Mouse (Mus musculus) intestine, embryonic 14.5 days (tissue): ENCODE results near the gene Klhdc7b. TPM values are rescaled to one million over a fixed set of nuclear protein-coding genes. Genes with fewer than 3 reads are reported as not detected.

ENCODE experiments used
- ATAC-seq: fragments of 200-750 bp; cut with Nextera tagmentation; replicated peaks from 2 replicates; pipeline ENCODE4 v1.8.0; 2017; ENCODE audit warnings: low read depth, moderate number of reproducible peaks, moderate TSS enrichment, moderate library complexity; ENCODE audit not compliant: low FRiP score, low TSS enrichment
- DNase-seq: peaks from one replicate; pipeline ENCODE4 v3.0.0-alpha.2; 2018; ENCODE audit warnings: low spot score
- H3K27ac ChIP-seq: fragments of 300-500 bp; sonication (generic); 2 replicates; pipeline ENCODE4 v1.5.1; 2014; ENCODE audit warnings: low read depth, mild to moderate bottlenecking, control low read depth
- H3K27me3 ChIP-seq: fragments of 300-500 bp; sonication (generic); replicated peaks from 2 replicates; pipeline ENCODE4 v1.6.1; 2014; ENCODE audit warnings: low read length, control low read depth; ENCODE audit not compliant: control insufficient read depth, insufficient read depth
- H3K36me3 ChIP-seq: fragments of 300-500 bp; sonication (generic); 2 replicates; pipeline ENCODE4 v1.6.1; 2014; ENCODE audit warnings: low read length, control low read depth; ENCODE audit not compliant: control insufficient read depth, insufficient read depth
- H3K4me1 ChIP-seq: fragments of 300-500 bp; sonication (generic); replicated peaks from 2 replicates; pipeline ENCODE4 v1.6.1; 2014; ENCODE audit warnings: low read length, control low read depth, mixed read lengths; ENCODE audit not compliant: control insufficient read depth, insufficient read depth
- H3K4me2 ChIP-seq: fragments of 300-500 bp; sonication (generic); 2 replicates; pipeline ENCODE4 v1.6.1; 2014; ENCODE audit warnings: low read length
- H3K4me3 ChIP-seq: fragments of 300-500 bp; sonication (generic); 2 replicates; pipeline ENCODE4 v1.5.1; 2014; ENCODE audit warnings: low read depth, low read length, control low read depth, mixed read lengths
- H3K9ac ChIP-seq: fragments of 300-500 bp; sonication (generic); 2 replicates; pipeline ENCODE4 v1.6.1; 2014; ENCODE audit warnings: mild to moderate bottlenecking, low read length
- H3K9me3 ChIP-seq: fragments of 300-500 bp; sonication (generic); 2 replicates; pipeline ENCODE4 v1.6.1; 2016; ENCODE audit warnings: low read length, control low read depth; ENCODE audit not compliant: control insufficient read depth
- WGBS: fragments of 180-500 bp; shearing (Covaris S2); extraction: QIAGEN DNeasy Blood & Tissue Kit; methylation state at CpG from one replicate; pipeline ENCODE4 v1.1.7; 2014; 5-methylcytosine and 5-hydroxymethylcytosine counted together
- polyA plus RNA-seq: library from polyadenylated mRNA; unstranded; fragments of >200 nt; fragmentation: Nextera tagmentation; extraction: Ambion mirVana; gene quantifications from 2 replicates; pipeline ENCODE4 v1.2.1, GENCODE M21; 2014

The Klhdc7b gene
- not detected in 2 replicates for polyA plus RNA-seq

- H3K36me3 ChIP-seq = no peaks in the 10 kb centered on the region
- peaks cover 11% of the 10 kb centered on the region for H3K27me3 ChIP-seq
- H3K9me3 ChIP-seq = no peaks in the 10 kb centered on the region
- H3K9ac ChIP-seq = no peak within 1 kb of the TSS
- DNase-seq (no peak), ATAC-seq (no peak)
- no peak within 1 kb of the TSS for H3K4me2 ChIP-seq
- H3K27ac ChIP-seq = no peak within 1 kb of the TSS
- no peak within 1 kb of the TSS for H3K4me3 ChIP-seq
- H3K4me1 ChIP-seq = peaks cover under 1% of the 10 kb centered on the region
- 82% methylated on average over 7 of the region's 7 CpGs for WGBS
Measured at GRCm38 (mm10) chr15:89384617-89385016, at the start of gene Klhdc7b. Gene Klhdc7b (plus strand): TSS chr15:89384917.

- DNase-seq = no peak
- 79% methylated on average over 14 of the region's 14 CpGs for WGBS
- ATAC-seq = no peak
Measured at GRCm38 (mm10) chr15:89336422-89336821, 48.3 kb upstream of the Klhdc7b start.

GRCm38 (mm10) chr15:89339696-89340095 is 45.0 kb upstream of the Klhdc7b start:
- Histone ChIP-seq H3K4me1 (no peaks in the 10 kb centered on the region), H3K9me3 (no peaks in the 10 kb centered on the region), H3K27ac (no peak overlapping the region), H3K27me3 (no peaks in the 10 kb centered on the region), H3K4me3 (no peak overlapping the region), H3K36me3 (no peaks in the 10 kb centered on the region), H3K4me2 (no peak overlapping the region), H3K9ac (no peak overlapping the region)
- WGBS = 85% methylated on average over 2 of the region's 2 CpGs
- ATAC-seq (no peak), DNase-seq (no peak)

More at GRCm38 (mm10) chr15:89336422-89336821, 48.3 kb upstream of the Klhdc7b start:
- Histone ChIP-seq H3K9me3 (no peaks in the 10 kb centered on the region), H3K4me3 (no peak overlapping the region), H3K4me1 (no peaks in the 10 kb centered on the region), H3K27me3 (no peaks in the 10 kb centered on the region), H3K27ac (no peak overlapping the region), H3K36me3 (no peaks in the 10 kb centered on the region), H3K9ac (no peak overlapping the region), H3K4me2 (no peak overlapping the region)

GRCm38 (mm10) chr15:89340136-89340535 is 44.6 kb upstream of the Klhdc7b start:
- Histone ChIP-seq H3K36me3 (no peaks in the 10 kb centered on the region), H3K4me3 (no peak overlapping the region), H3K27me3 (no peaks in the 10 kb centered on the region), H3K27ac (no peak overlapping the region), H3K4me2 (no peak overlapping the region), H3K9ac (no peak overlapping the region), H3K9me3 (no peaks in the 10 kb centered on the region), H3K4me1 (no peaks in the 10 kb centered on the region)
- DNase-seq (no peak), ATAC-seq (no peak)
- WGBS = 78% methylated on average over 3 of the region's 3 CpGs

- no peaks in the 10 kb centered on the region for H3K36me3 ChIP-seq
- no peaks in the 10 kb centered on the region for H3K9me3 ChIP-seq
- no peak overlapping the region for H3K9ac ChIP-seq
- H3K27me3 ChIP-seq = no peaks in the 10 kb centered on the region
- DNase-seq = no peak
- 50% methylated on average over 1 of the region's 1 CpGs for WGBS
- H3K4me1 ChIP-seq = no peaks in the 10 kb centered on the region
- H3K27ac ChIP-seq = no peak overlapping the region
- no peak overlapping the region for H3K4me2 ChIP-seq
- H3K4me3 ChIP-seq = no peak overlapping the region
- ATAC-seq = no peak
Measured at GRCm38 (mm10) chr15:89341678-89342077, 43.0 kb upstream of the Klhdc7b start.

GRCm38 (mm10) chr15:89343325-89343724 is 41.4 kb upstream of the Klhdc7b start:
- DNase-seq = no peak
- Histone ChIP-seq H3K27me3 (no peaks in the 10 kb centered on the region), H3K9ac (no peak overlapping the region), H3K36me3 (no peaks in the 10 kb centered on the region), H3K9me3 (no peaks in the 10 kb centered on the region), H3K4me1 (no peaks in the 10 kb centered on the region), H3K4me2 (no peak overlapping the region), H3K27ac (no peak overlapping the region), H3K4me3 (no peak overlapping the region)
- no peak for ATAC-seq
- 88% methylated on average over 3 of the region's 3 CpGs for WGBS

- 87% methylated on average over 5 of the region's 5 CpGs for WGBS
- Histone ChIP-seq H3K9ac (no peak overlapping the region), H3K9me3 (no peaks in the 10 kb centered on the region), H3K27ac (no peak overlapping the region), H3K4me1 (peaks cover 7% of the 10 kb centered on the region), H3K4me2 (no peak overlapping the region), H3K27me3 (no peaks in the 10 kb centered on the region), H3K4me3 (no peak overlapping the region), H3K36me3 (peaks cover 42% of the 10 kb centered on the region)
- DNase-seq = no peak
- no peak for ATAC-seq
Measured at GRCm38 (mm10) chr15:89350447-89350846, 34.3 kb upstream of the Klhdc7b start.

- 81% methylated on average over 15 of the region's 15 CpGs for WGBS
- no peak for ATAC-seq
- Histone ChIP-seq H3K27me3 (no peaks in the 10 kb centered on the region), H3K4me1 (peaks cover 7% of the 10 kb centered on the region), H3K36me3 (peaks cover 42% of the 10 kb centered on the region), H3K9me3 (no peaks in the 10 kb centered on the region), H3K27ac (no peak overlapping the region), H3K4me2 (no peak overlapping the region), H3K9ac (no peak overlapping the region), H3K4me3 (no peak overlapping the region)
- no peak for DNase-seq
Measured at GRCm38 (mm10) chr15:89351302-89351701, 33.4 kb upstream of the Klhdc7b start.

GRCm38 (mm10) chr15:89352054-89352453 is 32.7 kb upstream of the Klhdc7b start:
- WGBS = 94% methylated on average over 14 of the region's 14 CpGs
- ATAC-seq = no peak
- no peaks in the 10 kb centered on the region for H3K27me3 ChIP-seq

More at GRCm38 (mm10) chr15:89352054-89352453, 32.7 kb upstream of the Klhdc7b start:
- Histone ChIP-seq H3K27ac (no peak overlapping the region), H3K9me3 (no peaks in the 10 kb centered on the region), H3K4me1 (peaks cover 10% of the 10 kb centered on the region), H3K4me3 (no peak overlapping the region), H3K36me3 (peaks cover 42% of the 10 kb centered on the region), H3K4me2 (no peak overlapping the region), H3K9ac (no peak overlapping the region)
- no peak for DNase-seq
